Mouse (Mus musculus): ENCODE results near the gene Gls. TPM values are rescaled to one million over a fixed set of nuclear protein-coding genes. Genes with fewer than 3 reads are reported as not detected.

Gls gene
- polyA plus RNA-seq, 1 experiment from 2014 or later, result 21.0 TPM

- Histone ChIP-seq H3K4me2 (ENCODE audit: low read depth, low read length) (no peak overlapping the region), H3K27ac (ENCODE audit: low read length) (no peak overlapping the region), H3K36me3 (ENCODE audit: control insufficient read depth, insufficient read depth, low read length) (no peaks in the 10 kb centered on the region), H3K4me1 (ENCODE audit: control insufficient read depth, insufficient read depth, low read length) (peaks cover 8% of the 10 kb centered on the region; the same call in 1 of the 2 replicates), H3K27me3 (replicated peaks; ENCODE audit: control insufficient read depth, insufficient read depth, low read length) (no peaks in the 10 kb centered on the region), H3K9me3 (ENCODE audit: control insufficient read depth, low read length) (no peaks in the 10 kb centered on the region), H3K4me3 (ENCODE audit: low read length) (no peak overlapping the region), H3K9ac (ENCODE audit: low read depth, low read length) (no peak overlapping the region)
- WGBS, result 50% methylated on average over 2 of the region's 2 CpGs
- no peak for ATAC-seq
These were observed 19.4 kb upstream of the Gls start for GRCm38 (mm10) chr1:52252447-52252846.

- Histone ChIP-seq H3K9ac (ENCODE audit: low read depth, low read length) (no peak overlapping the region), H3K27ac (ENCODE audit: low read length) (no peak overlapping the region), H3K4me1 (ENCODE audit: control insufficient read depth, insufficient read depth, low read length) (peaks cover 8% of the 10 kb centered on the region; the same call in 1 of the 2 replicates), H3K4me3 (ENCODE audit: low read length) (no peak overlapping the region), H3K4me2 (ENCODE audit: low read depth, low read length) (no peak overlapping the region), H3K9me3 (ENCODE audit: control insufficient read depth, low read length) (no peaks in the 10 kb centered on the region), H3K27me3 (replicated peaks; ENCODE audit: control insufficient read depth, insufficient read depth, low read length) (no peaks in the 10 kb centered on the region), H3K36me3 (ENCODE audit: control insufficient read depth, insufficient read depth, low read length) (no peaks in the 10 kb centered on the region)
- ATAC-seq, result 0 out of 2 replicates have a peak, but pooled peaks have one; percentile 10
- WGBS, result 70% methylated on average over 7 of the region's 7 CpGs
These were observed 18.2 kb upstream of the Gls start for GRCm38 (mm10) chr1:52251038-52251735.

- WGBS, result 60% methylated on average over 3 of the region's 3 CpGs
- Histone ChIP-seq H3K4me2 (ENCODE audit: low read depth, low read length) (no peak overlapping the region), H3K9ac (ENCODE audit: low read depth, low read length) (no peak overlapping the region), H3K27ac (ENCODE audit: low read length) (peak overlapping the region; percentile 78), H3K27me3 (replicated peaks; ENCODE audit: control insufficient read depth, insufficient read depth, low read length) (no peaks in the 10 kb centered on the region), H3K36me3 (ENCODE audit: control insufficient read depth, insufficient read depth, low read length) (no peaks in the 10 kb centered on the region), H3K9me3 (ENCODE audit: control insufficient read depth, low read length) (no peaks in the 10 kb centered on the region), H3K4me1 (ENCODE audit: control insufficient read depth, insufficient read depth, low read length) (peaks cover 10% of the 10 kb centered on the region; the same call in 1 of the 2 replicates), H3K4me3 (ENCODE audit: low read length) (no peak overlapping the region)
- peak; percentile 89 for ATAC-seq
These were observed 16.0 kb upstream of the Gls start for GRCm38 (mm10) chr1:52248899-52249556.

- ATAC-seq, result no peak
- Histone ChIP-seq H3K27ac (ENCODE audit: low read length) (no peak overlapping the region), H3K9ac (ENCODE audit: low read depth, low read length) (no peak overlapping the region), H3K9me3 (ENCODE audit: control insufficient read depth, low read length) (no peaks in the 10 kb centered on the region), H3K36me3 (ENCODE audit: control insufficient read depth, insufficient read depth, low read length) (no peaks in the 10 kb centered on the region), H3K4me1 (ENCODE audit: control insufficient read depth, insufficient read depth, low read length) (peaks cover 2% of the 10 kb centered on the region; the same call in 1 of the 2 replicates), H3K4me3 (ENCODE audit: low read length) (no peak overlapping the region), H3K27me3 (replicated peaks; ENCODE audit: control insufficient read depth, insufficient read depth, low read length) (no peaks in the 10 kb centered on the region), H3K4me2 (ENCODE audit: low read depth, low read length) (no peak overlapping the region)
- WGBS, result 45% methylated on average over 3 of the region's 3 CpGs
These were observed 9.2 kb upstream of the Gls start for GRCm38 (mm10) chr1:52242270-52242669.

- ATAC-seq, result no peak
- Histone ChIP-seq H3K9me3 (ENCODE audit: control insufficient read depth, low read length) (no peaks in the 10 kb centered on the region), H3K4me2 (ENCODE audit: low read depth, low read length) (peak overlapping the region; percentile 57), H3K36me3 (ENCODE audit: control insufficient read depth, insufficient read depth, low read length) (no peaks in the 10 kb centered on the region), H3K27me3 (replicated peaks; ENCODE audit: control insufficient read depth, insufficient read depth, low read length) (no peaks in the 10 kb centered on the region), H3K4me3 (ENCODE audit: low read length) (peak overlapping the region; percentile 96), H3K27ac (ENCODE audit: low read length) (peak overlapping the region; percentile 96), H3K4me1 (ENCODE audit: control insufficient read depth, insufficient read depth, low read length) (peaks cover 6% of the 10 kb centered on the region), H3K9ac (ENCODE audit: low read depth, low read length) (peak overlapping the region; percentile 98)
- under 1% methylated on average over 57 of the region's 57 CpGs for WGBS
These were observed 279 bp downstream of the Gls start for GRCm38 (mm10) chr1:52232766-52233140.

GRCm38 (mm10) chr1:52231939-52232765, 880 bp downstream of the Gls start:
- Histone ChIP-seq H3K4me2 (ENCODE audit: low read depth, low read length) (peak overlapping the region; percentile 57), H3K27ac (ENCODE audit: low read length) (peak overlapping the region; percentile 96), H3K9me3 (ENCODE audit: control insufficient read depth, low read length) (no peaks in the 10 kb centered on the region), H3K36me3 (ENCODE audit: control insufficient read depth, insufficient read depth, low read length) (no peaks in the 10 kb centered on the region), H3K4me3 (ENCODE audit: low read length) (peak overlapping the region; percentile 96), H3K4me1 (ENCODE audit: control insufficient read depth, insufficient read depth, low read length) (peaks cover 6% of the 10 kb centered on the region), H3K27me3 (replicated peaks; ENCODE audit: control insufficient read depth, insufficient read depth, low read length) (no peaks in the 10 kb centered on the region), H3K9ac (ENCODE audit: low read depth, low read length) (peak overlapping the region; percentile 98)
- peak; percentile 12 for ATAC-seq
- WGBS, result under 1% methylated on average over 57 of the region's 69 CpGs

GRCm38 (mm10) chr1:52230404-52230803, 2.6 kb downstream of the Gls start:
- Histone ChIP-seq H3K27ac (ENCODE audit: low read length) (no peak overlapping the region), H3K4me2 (ENCODE audit: low read depth, low read length) (peak overlapping the region; percentile 57), H3K4me1 (ENCODE audit: control insufficient read depth, insufficient read depth, low read length) (peaks cover 11% of the 10 kb centered on the region), H3K36me3 (ENCODE audit: control insufficient read depth, insufficient read depth, low read length) (no peaks in the 10 kb centered on the region), H3K9ac (ENCODE audit: low read depth, low read length) (no peak overlapping the region), H3K9me3 (ENCODE audit: control insufficient read depth, low read length) (no peaks in the 10 kb centered on the region), H3K27me3 (replicated peaks; ENCODE audit: control insufficient read depth, insufficient read depth, low read length) (no peaks in the 10 kb centered on the region), H3K4me3 (ENCODE audit: low read length) (peak overlapping the region; percentile 96)
- ATAC-seq, result no peak
- WGBS, result 52% methylated on average over 1 of the region's 1 CpGs

- WGBS, result 81% methylated on average over 6 of the region's 6 CpGs
- no peaks in the 10 kb centered on the region for H3K36me3 ChIP-seq (ENCODE audit: control insufficient read depth, insufficient read depth, low read length)
These were observed 4.9 kb downstream of the Gls start for GRCm38 (mm10) chr1:52228178-52228577.

GRCm38 (mm10) chr1:52226416-52226815, 6.6 kb downstream of the Gls start:
- Histone ChIP-seq H3K4me2 (ENCODE audit: low read depth, low read length) (no peak overlapping the region), H3K9me3 (ENCODE audit: control insufficient read depth, low read length) (no peaks in the 10 kb centered on the region), H3K9ac (ENCODE audit: low read depth, low read length) (no peak overlapping the region), H3K4me1 (ENCODE audit: control insufficient read depth, insufficient read depth, low read length) (peaks cover 16% of the 10 kb centered on the region), H3K4me3 (ENCODE audit: low read length) (no peak overlapping the region), H3K36me3 (ENCODE audit: control insufficient read depth, insufficient read depth, low read length) (no peaks in the 10 kb centered on the region), H3K27me3 (replicated peaks; ENCODE audit: control insufficient read depth, insufficient read depth, low read length) (no peaks in the 10 kb centered on the region), H3K27ac (ENCODE audit: low read length) (no peak overlapping the region)
- no peak for ATAC-seq

More at GRCm38 (mm10) chr1:52228178-52228577, 4.9 kb downstream of the Gls start:
- Histone ChIP-seq H3K9me3 (ENCODE audit: control insufficient read depth, low read length) (no peaks in the 10 kb centered on the region), H3K27ac (ENCODE audit: low read length) (no peak overlapping the region), H3K4me2 (ENCODE audit: low read depth, low read length) (no peak overlapping the region), H3K4me1 (ENCODE audit: control insufficient read depth, insufficient read depth, low read length) (peaks cover 16% of the 10 kb centered on the region), H3K27me3 (replicated peaks; ENCODE audit: control insufficient read depth, insufficient read depth, low read length) (no peaks in the 10 kb centered on the region), H3K9ac (ENCODE audit: low read depth, low read length) (no peak overlapping the region), H3K4me3 (ENCODE audit: low read length) (no peak overlapping the region)
- no peak for ATAC-seq
